Mouse (Mus musculus) embryonic facial prominence, embryonic 10.5 days (tissue): ENCODE results near the gene Chn2. TPM values are rescaled to one million over a fixed set of nuclear protein-coding genes. Genes with fewer than 3 reads are reported as not detected.

Experiments
- DNase-seq: peaks from one replicate; pipeline ENCODE4 v3.0.0-alpha.2; 2017; ENCODE audit warnings: low spot score
- H3K27ac ChIP-seq: fragments of 300-500 bp; sonication (generic); replicated peaks from 2 replicates; pipeline ENCODE4 v1.5.1; 2016; ENCODE audit warnings: mild to moderate bottlenecking
- H3K27me3 ChIP-seq: fragments of 300-500 bp; sonication (generic); replicated peaks from 2 replicates; pipeline ENCODE4 v1.6.1; 2016; ENCODE audit warnings: low read depth, mild to moderate bottlenecking; ENCODE audit not compliant: poor library complexity, severe bottlenecking
- H3K36me3 ChIP-seq: fragments of 300-500 bp; sonication (generic); replicated peaks from 2 replicates; pipeline ENCODE4 v1.6.1; 2016; ENCODE audit warnings: mild to moderate bottlenecking, moderate library complexity
- H3K4me1 ChIP-seq: fragments of 300-500 bp; sonication (generic); 2 replicates; pipeline ENCODE4 v1.6.1; 2016
- H3K4me3 ChIP-seq: fragments of 300-500 bp; sonication (generic); 2 replicates; pipeline ENCODE4 v1.5.1; 2016; ENCODE audit warnings: mild to moderate bottlenecking, moderate library complexity
- H3K9me3 ChIP-seq: fragments of 300-500 bp; sonication (generic); 2 replicates; pipeline ENCODE4 v1.6.1; 2016; ENCODE audit warnings: mild to moderate bottlenecking
- WGBS: fragments of 180-500 bp; shearing (Covaris S2); methylation state at CpG from one replicate; pipeline ENCODE4 v1.1.7; 2016; 5-methylcytosine and 5-hydroxymethylcytosine counted together
- polyA plus RNA-seq: library from polyadenylated mRNA; unstranded; fragments of >200 nt; fragmentation: Nextera tagmentation; extraction: Ambion mirVana; gene quantifications from 2 replicates; pipeline ENCODE4 v1.2.1, GENCODE M21; 2016

The Chn2 gene
- polyA plus RNA-seq, 1 experiment from 2014 or later: 11.3 TPM

- H3K4me3 ChIP-seq: no peak overlapping the region
- H3K4me1 ChIP-seq: peaks cover 13% of the 10 kb centered on the region
- 0 out of 2 replicates have a peak, but pooled peaks cover 3% of the 10 kb centered on the region for H3K27me3 ChIP-seq
- DNase-seq: no peak
- H3K27ac ChIP-seq: no peak overlapping the region
- H3K36me3 ChIP-seq: no peaks in the 10 kb centered on the region
- WGBS: 18% methylated on average over 4 of the region's 4 CpGs
- no peaks in the 10 kb centered on the region for H3K9me3 ChIP-seq
Measured at GRCm38 (mm10) chr6:54111416-54111984, 72.1 kb downstream of the Chn2 start.

- no peak overlapping the region for H3K27ac ChIP-seq
- H3K9me3 ChIP-seq: no peaks in the 10 kb centered on the region
- 0 out of 2 replicates have a peak, but pooled peaks cover 3% of the 10 kb centered on the region for H3K27me3 ChIP-seq
- no peak overlapping the region for H3K4me3 ChIP-seq
- DNase-seq: no peak
- H3K4me1 ChIP-seq: peaks cover 15% of the 10 kb centered on the region
- WGBS: 87% methylated on average over 5 of the region's 5 CpGs
- no peaks in the 10 kb centered on the region for H3K36me3 ChIP-seq
Measured at GRCm38 (mm10) chr6:54113338-54113737, 74.0 kb downstream of the Chn2 start.

DNA sequence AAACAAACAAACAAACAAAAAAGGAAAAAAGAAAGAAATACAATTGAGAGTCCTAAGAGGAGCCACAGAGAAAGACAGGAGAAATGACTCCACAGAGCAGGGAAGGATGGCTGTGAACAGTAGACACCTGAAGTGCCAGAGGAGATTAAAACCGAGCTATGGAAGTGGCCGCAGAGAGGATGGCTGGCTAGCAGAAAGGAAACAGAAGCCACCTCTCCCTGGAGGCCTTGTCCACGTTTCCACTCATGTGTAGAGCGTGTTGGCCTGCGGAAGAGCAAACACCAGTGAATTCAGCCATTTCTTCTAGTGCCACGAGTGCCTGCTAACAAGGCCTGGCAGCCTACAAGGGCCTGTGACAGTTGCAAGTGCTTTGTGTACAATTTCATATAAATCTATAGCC is 75.1 kb downstream of the Chn2 start:
- WGBS: 89% methylated on average over 6 of the region's 6 CpGs
- Histone ChIP-seq H3K9me3 (no peaks in the 10 kb centered on the region), H3K27me3 (0 out of 2 replicates have a peak, but pooled peaks cover 3% of the 10 kb centered on the region), H3K27ac (no peak overlapping the region), H3K4me1 (peaks cover 20% of the 10 kb centered on the region), H3K4me3 (no peak overlapping the region), H3K36me3 (no peaks in the 10 kb centered on the region)
- no peak for DNase-seq

GRCm38 (mm10) chr6:54116299-54116698 is 76.9 kb downstream of the Chn2 start:
- Histone ChIP-seq H3K9me3 (no peaks in the 10 kb centered on the region), H3K4me1 (peaks cover 24% of the 10 kb centered on the region), H3K36me3 (no peaks in the 10 kb centered on the region), H3K4me3 (no peak overlapping the region), H3K27me3 (no peaks in the 10 kb centered on the region), H3K27ac (no peak overlapping the region)
- WGBS: 93% methylated on average over 9 of the region's 9 CpGs
- no peak for DNase-seq

- Histone ChIP-seq H3K27ac (no peak overlapping the region), H3K4me1 (peaks cover 18% of the 10 kb centered on the region), H3K36me3 (no peaks in the 10 kb centered on the region), H3K9me3 (no peaks in the 10 kb centered on the region), H3K27me3 (no peaks in the 10 kb centered on the region), H3K4me3 (no peak overlapping the region)
- DNase-seq: no peak
- 90% methylated on average over 7 of the region's 7 CpGs for WGBS
Measured at GRCm38 (mm10) chr6:54117001-54117591, 77.7 kb downstream of the Chn2 start.

- Histone ChIP-seq H3K36me3 (no peaks in the 10 kb centered on the region), H3K4me1 (peaks cover 18% of the 10 kb centered on the region), H3K27me3 (no peaks in the 10 kb centered on the region), H3K9me3 (no peaks in the 10 kb centered on the region), H3K4me3 (no peak overlapping the region), H3K27ac (no peak overlapping the region)
- 50% methylated on average over 3 of the region's 3 CpGs for WGBS
- no peak for DNase-seq
Measured at GRCm38 (mm10) chr6:54118395-54118794, 79.0 kb downstream of the Chn2 start.

- Histone ChIP-seq H3K4me1 (peaks cover 18% of the 10 kb centered on the region), H3K27ac (no peak overlapping the region), H3K4me3 (no peak overlapping the region), H3K9me3 (no peaks in the 10 kb centered on the region), H3K27me3 (no peaks in the 10 kb centered on the region), H3K36me3 (no peaks in the 10 kb centered on the region)
- 86% methylated on average over 4 of the region's 4 CpGs for WGBS
- DNase-seq: no peak
Measured at GRCm38 (mm10) chr6:54118897-54119296, 79.5 kb downstream of the Chn2 start.

DNA sequence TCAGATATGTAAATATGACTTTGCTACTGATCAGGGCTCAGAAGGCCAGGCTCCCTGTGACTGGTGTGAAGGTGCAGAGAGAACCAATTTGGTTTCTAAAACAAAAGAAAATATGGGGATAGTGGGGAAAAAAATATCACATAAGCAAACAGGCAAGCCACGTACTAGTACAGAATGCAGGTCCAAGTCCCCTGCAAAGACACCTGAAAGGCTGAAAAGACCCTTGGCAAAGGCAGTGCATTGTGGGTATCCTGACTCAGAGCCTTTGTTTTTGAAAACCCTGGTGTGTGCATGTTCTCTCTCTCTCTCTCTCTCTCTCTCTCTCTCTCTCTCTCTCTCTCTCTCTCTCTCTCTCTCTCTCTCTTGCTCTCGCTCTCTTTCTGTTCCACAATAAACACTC is 80.1 kb downstream of the Chn2 start:
- Histone ChIP-seq H3K27me3 (no peaks in the 10 kb centered on the region), H3K27ac (peak overlapping the region; percentile 25; the same call in 1 of the 2 replicates), H3K36me3 (no peaks in the 10 kb centered on the region), H3K4me1 (peaks cover 18% of the 10 kb centered on the region), H3K9me3 (no peaks in the 10 kb centered on the region), H3K4me3 (no peak overlapping the region)
- no peak for DNase-seq
- WGBS: 74% methylated on average over 2 of the region's 2 CpGs

GRCm38 (mm10) chr6:54119885-54120666 is 80.7 kb downstream of the Chn2 start:
- H3K9me3 ChIP-seq: no peaks in the 10 kb centered on the region
- peaks cover 18% of the 10 kb centered on the region for H3K4me1 ChIP-seq
- no peak overlapping the region for H3K4me3 ChIP-seq
- peak overlapping the region; percentile 25; the same call in 1 of the 2 replicates for H3K27ac ChIP-seq
- H3K27me3 ChIP-seq: no peaks in the 10 kb centered on the region
- peak; percentile 39 for DNase-seq
- no peaks in the 10 kb centered on the region for H3K36me3 ChIP-seq
- 31% methylated on average over 13 of the region's 13 CpGs for WGBS

GRCm38 (mm10) chr6:54120889-54121288 is 81.5 kb downstream of the Chn2 start:
- 85% methylated on average over 5 of the region's 5 CpGs for WGBS
- no peaks in the 10 kb centered on the region for H3K9me3 ChIP-seq
- H3K27me3 ChIP-seq: no peaks in the 10 kb centered on the region
- H3K4me1 ChIP-seq: peaks cover 18% of the 10 kb centered on the region
- H3K36me3 ChIP-seq: no peaks in the 10 kb centered on the region
- no peak overlapping the region for H3K27ac ChIP-seq
- no peak overlapping the region for H3K4me3 ChIP-seq
- no peak for DNase-seq

DNA sequence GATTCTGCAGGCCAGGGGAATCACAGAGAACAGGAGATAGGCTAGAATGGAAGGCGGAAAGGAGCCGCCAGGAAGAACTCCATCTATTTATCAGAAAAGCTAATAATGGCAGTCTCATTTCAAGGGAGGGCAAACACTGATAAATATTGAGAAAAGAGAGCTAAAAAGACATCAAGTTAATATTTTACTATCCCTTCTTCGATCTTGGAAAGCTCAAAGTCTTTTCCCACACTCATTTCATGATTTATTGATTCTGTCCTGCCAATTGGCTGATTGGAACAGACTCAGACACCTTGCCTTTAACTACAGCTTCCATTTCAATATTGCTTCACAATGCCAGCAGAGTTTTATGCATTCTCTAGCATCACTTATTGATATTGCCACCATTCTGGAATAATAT is 85.2 kb downstream of the Chn2 start:
- H3K36me3 ChIP-seq: no peaks in the 10 kb centered on the region
- DNase-seq: no peak
- H3K4me1 ChIP-seq: peaks cover 9% of the 10 kb centered on the region
- H3K27me3 ChIP-seq: no peaks in the 10 kb centered on the region
- H3K27ac ChIP-seq: no peak overlapping the region
- 90% methylated on average over 3 of the region's 3 CpGs for WGBS
- no peak overlapping the region for H3K4me3 ChIP-seq
- no peaks in the 10 kb centered on the region for H3K9me3 ChIP-seq

DNA sequence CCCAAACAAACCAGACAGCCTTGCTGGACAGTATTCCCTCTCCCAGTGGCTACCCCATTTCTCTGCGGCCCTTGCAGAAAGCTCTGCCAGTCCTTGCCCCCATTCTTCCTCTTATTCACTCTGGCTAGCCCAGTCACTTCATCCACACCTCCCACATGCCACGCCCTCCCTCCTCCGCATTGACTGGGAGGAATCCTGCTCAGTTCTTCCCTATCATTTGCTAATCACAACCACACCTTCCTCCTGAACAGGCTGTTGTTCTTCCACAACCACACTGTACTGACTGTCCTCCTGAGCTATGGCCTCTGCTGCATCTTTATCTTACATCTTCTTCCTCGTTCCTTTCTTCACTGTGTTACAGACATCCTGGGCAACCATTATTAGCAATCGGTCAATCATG is 86.2 kb downstream of the Chn2 start:
- Histone ChIP-seq H3K4me1 (no peaks in the 10 kb centered on the region), H3K4me3 (no peak overlapping the region), H3K27ac (no peak overlapping the region), H3K27me3 (no peaks in the 10 kb centered on the region), H3K36me3 (no peaks in the 10 kb centered on the region), H3K9me3 (no peaks in the 10 kb centered on the region)
- 79% methylated on average over 5 of the region's 5 CpGs for WGBS
- no peak for DNase-seq
